Mouse (Mus musculus) forebrain, embryonic 10.5 days (tissue): ENCODE measurements around the gene Whrn. TPM values are rescaled to one million over a fixed set of nuclear protein-coding genes. Genes with fewer than 3 reads are reported as not detected.

ENCODE experiments used
- DNase-seq: peaks from one replicate; pipeline ENCODE4 v3.0.0-alpha.2; 2017; ENCODE audit warnings: low spot score; ENCODE audit errors: extremely low spot score
- H3K27ac ChIP-seq: fragments of 300-500 bp; sonication (generic); 2 replicates; pipeline ENCODE4 v1.5.1; 2016; ENCODE audit warnings: mild to moderate bottlenecking
- H3K27me3 ChIP-seq: fragments of 300-500 bp; sonication (generic); 2 replicates; pipeline ENCODE4 v1.6.1; 2016; ENCODE audit warnings: mild to moderate bottlenecking; ENCODE audit not compliant: poor library complexity, severe bottlenecking
- H3K36me3 ChIP-seq: fragments of 300-500 bp; sonication (generic); replicated peaks from 2 replicates; pipeline ENCODE4 v1.6.1; 2016; ENCODE audit warnings: mild to moderate bottlenecking, moderate library complexity
- H3K4me1 ChIP-seq: fragments of 300-500 bp; sonication (generic); 2 replicates; pipeline ENCODE4 v1.6.1; 2016
- H3K4me3 ChIP-seq: fragments of 300-500 bp; sonication (generic); 2 replicates; pipeline ENCODE4 v1.5.1; 2016; ENCODE audit warnings: mild to moderate bottlenecking, moderate library complexity
- H3K9me3 ChIP-seq: fragments of 300-500 bp; sonication (generic); 2 replicates; pipeline ENCODE4 v1.6.1; 2016; ENCODE audit warnings: mild to moderate bottlenecking, moderate library complexity
- WGBS: fragments of 180-500 bp; shearing (Covaris S2); methylation state at CpG from one replicate; pipeline ENCODE4 v1.1.7; 2016; 5-methylcytosine and 5-hydroxymethylcytosine counted together
- polyA plus RNA-seq: library from polyadenylated mRNA; unstranded; fragments of >200 nt; fragmentation: Nextera tagmentation; extraction: Ambion mirVana; gene quantifications from 2 replicates; pipeline ENCODE4 v1.2.1, GENCODE M21; 2016

Whrn gene
- polyA plus RNA-seq, 1 experiment from 2014 or later: 5.1 TPM

DNA sequence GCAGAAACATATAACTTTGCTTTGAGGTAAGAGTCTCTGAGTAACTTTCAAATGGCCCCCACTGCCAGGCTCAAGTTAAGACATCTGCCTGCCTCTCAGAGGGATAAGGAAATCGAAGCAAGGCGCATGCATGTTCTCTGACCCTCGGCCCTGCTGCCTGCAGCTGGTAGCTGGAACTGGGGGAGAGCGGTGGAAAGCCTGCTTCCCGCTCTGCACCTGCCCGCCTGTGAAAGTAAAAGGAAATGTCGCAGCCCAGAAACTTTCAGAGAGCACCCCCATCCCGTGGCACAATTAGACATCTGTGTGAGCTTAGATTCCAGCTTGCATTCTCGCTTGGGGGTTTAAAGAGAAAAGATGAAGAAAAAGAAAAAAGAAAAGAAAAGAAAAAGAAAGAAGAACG is 6.1 kb downstream of the Whrn start:
- WGBS: 56% methylated on average over 10 of the region's 10 CpGs
- Histone ChIP-seq H3K4me1 (peaks cover 69% of the 10 kb centered on the region), H3K36me3 (peaks cover 10% of the 10 kb centered on the region), H3K9me3 (no peaks in the 10 kb centered on the region), H3K27me3 (peaks cover 22% of the 10 kb centered on the region), H3K27ac (no peak overlapping the region), H3K4me3 (no peak overlapping the region)
- no peak for DNase-seq

DNA sequence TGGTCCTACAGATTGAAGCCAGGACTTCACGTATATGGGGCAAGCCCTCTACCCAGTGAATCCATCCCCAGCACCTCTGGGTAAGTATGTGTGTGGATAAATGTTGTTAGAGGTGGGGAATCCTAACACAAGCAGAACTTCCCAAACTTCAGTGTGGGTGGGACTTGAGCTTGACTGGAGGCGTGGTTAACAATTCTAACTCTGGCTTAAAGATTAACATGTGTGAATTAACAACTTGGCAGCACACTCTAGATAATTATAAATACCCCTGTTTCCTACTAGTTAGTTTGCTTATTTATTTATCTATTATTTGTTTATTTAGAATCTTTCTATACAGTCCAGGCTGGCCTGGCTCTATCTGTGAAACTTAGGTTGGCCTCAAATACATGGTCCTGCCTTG is 7.9 kb downstream of the Whrn start:
- 93% methylated on average over 2 of the region's 2 CpGs for WGBS
- no peak for DNase-seq
- H3K9me3 ChIP-seq: no peaks in the 10 kb centered on the region
- H3K27me3 ChIP-seq: 0 out of 2 replicates have a peak, but pooled peaks cover 6% of the 10 kb centered on the region
- H3K36me3 ChIP-seq: peaks cover 10% of the 10 kb centered on the region
- no peak overlapping the region for H3K27ac ChIP-seq
- peaks cover 65% of the 10 kb centered on the region for H3K4me1 ChIP-seq
- H3K4me3 ChIP-seq: no peak overlapping the region

DNA sequence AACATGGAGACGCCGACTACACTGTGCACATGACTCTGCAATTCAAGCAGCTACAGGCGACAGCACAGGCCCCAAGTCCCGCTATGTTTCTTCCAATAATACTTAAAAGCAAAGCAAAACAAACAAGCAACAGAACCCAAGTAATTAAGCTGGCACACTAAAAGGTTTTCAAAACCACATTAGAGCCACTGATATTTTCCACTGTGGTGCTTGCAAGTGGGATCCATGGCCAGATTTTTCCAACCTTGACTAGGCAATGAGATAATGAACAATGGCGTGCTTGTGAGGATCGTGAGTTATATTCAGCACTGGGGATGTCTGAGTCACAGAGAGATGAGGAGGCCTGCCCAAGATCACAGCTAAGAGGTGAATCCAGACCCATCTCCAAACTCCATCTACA is 8.5 kb downstream of the Whrn start:
- Histone ChIP-seq H3K27ac (no peak overlapping the region), H3K4me3 (no peak overlapping the region), H3K9me3 (no peaks in the 10 kb centered on the region), H3K36me3 (peaks cover 10% of the 10 kb centered on the region), H3K4me1 (peaks cover 58% of the 10 kb centered on the region), H3K27me3 (no peaks in the 10 kb centered on the region)
- 81% methylated on average over 6 of the region's 6 CpGs for WGBS
- no peak for DNase-seq

DNA sequence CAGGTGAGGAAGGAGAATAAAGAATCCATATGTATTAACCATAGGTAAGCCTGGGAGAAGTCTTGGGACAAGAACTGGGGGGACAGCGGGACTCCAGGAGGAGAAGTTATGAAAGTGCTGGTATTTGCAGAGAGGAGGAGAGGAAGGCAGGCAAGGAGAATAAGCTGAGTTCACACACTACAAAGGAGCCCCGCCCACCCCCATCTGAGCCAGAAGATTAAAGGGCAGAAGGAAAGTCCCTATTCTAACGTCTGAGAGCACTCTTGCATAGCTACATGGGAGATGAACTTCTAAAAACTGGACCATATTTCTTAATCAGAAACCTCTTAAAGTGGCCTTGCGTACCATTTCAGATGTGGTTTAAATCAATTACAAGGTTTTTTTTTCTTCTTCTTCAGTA is 9.3 kb downstream of the Whrn start:
- no peak for DNase-seq
- Histone ChIP-seq H3K27me3 (no peaks in the 10 kb centered on the region), H3K4me3 (no peak overlapping the region), H3K27ac (no peak overlapping the region), H3K9me3 (no peaks in the 10 kb centered on the region), H3K36me3 (peaks cover 10% of the 10 kb centered on the region), H3K4me1 (peaks cover 58% of the 10 kb centered on the region)
- WGBS: 40% methylated on average over 4 of the region's 4 CpGs

DNA sequence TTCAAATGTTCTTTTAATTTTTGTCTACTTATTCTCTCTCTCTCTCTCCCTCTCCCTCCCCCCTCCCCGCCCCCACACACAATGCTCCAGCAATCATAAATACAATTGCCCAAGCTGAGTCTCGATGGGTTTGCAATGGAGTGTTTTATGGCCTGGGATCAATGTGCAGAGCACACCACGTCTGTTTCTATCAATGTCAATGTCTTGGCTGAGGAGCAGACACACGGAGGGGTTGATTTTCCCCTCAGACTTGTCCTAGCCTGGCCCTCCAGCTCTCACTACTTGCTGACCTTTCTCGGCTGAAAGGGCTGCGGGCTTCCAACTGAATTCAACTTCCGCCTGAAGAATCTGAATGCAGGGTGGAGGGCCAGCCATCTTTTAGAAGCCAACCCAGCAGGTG is 12.1 kb downstream of the Whrn start:
- peaks cover 50% of the 10 kb centered on the region for H3K4me1 ChIP-seq

DNA sequence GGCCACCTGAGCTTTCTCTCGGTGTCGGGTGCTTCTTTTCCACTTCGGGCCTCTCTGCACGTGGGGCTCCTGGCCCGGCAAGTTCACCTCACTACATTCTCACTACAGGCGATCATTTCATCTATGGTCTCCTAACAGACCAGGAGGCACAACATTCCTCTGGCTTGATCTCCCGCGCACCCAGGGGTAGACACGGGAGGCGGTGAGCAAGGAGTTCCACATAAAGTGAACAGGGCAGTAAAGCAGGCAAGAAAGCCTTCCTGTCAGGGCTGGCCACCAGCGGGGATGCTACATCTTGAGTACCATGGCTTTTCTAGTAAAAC is 15.0 kb downstream of the Whrn start:
- peak overlapping the region; percentile 75 for H3K27ac ChIP-seq
- no peaks in the 10 kb centered on the region for H3K9me3 ChIP-seq
- DNase-seq: no peak
- H3K4me1 ChIP-seq: peaks cover 44% of the 10 kb centered on the region
- no peaks in the 10 kb centered on the region; the same call in 1 of the 2 replicates for H3K36me3 ChIP-seq
- no peak overlapping the region for H3K4me3 ChIP-seq
- WGBS: 56% methylated on average over 11 of the region's 11 CpGs
- no peaks in the 10 kb centered on the region for H3K27me3 ChIP-seq

More for the DNA sequence above, 12.1 kb downstream of the Whrn start:
- DNase-seq: no peak
- no peak overlapping the region for H3K4me3 ChIP-seq
- H3K36me3 ChIP-seq: peaks cover under 1% of the 10 kb centered on the region; the same call in 1 of the 2 replicates
- 61% methylated on average over 7 of the region's 7 CpGs for WGBS
- no peak overlapping the region for H3K27ac ChIP-seq
- H3K9me3 ChIP-seq: no peaks in the 10 kb centered on the region
- no peaks in the 10 kb centered on the region for H3K27me3 ChIP-seq

DNA sequence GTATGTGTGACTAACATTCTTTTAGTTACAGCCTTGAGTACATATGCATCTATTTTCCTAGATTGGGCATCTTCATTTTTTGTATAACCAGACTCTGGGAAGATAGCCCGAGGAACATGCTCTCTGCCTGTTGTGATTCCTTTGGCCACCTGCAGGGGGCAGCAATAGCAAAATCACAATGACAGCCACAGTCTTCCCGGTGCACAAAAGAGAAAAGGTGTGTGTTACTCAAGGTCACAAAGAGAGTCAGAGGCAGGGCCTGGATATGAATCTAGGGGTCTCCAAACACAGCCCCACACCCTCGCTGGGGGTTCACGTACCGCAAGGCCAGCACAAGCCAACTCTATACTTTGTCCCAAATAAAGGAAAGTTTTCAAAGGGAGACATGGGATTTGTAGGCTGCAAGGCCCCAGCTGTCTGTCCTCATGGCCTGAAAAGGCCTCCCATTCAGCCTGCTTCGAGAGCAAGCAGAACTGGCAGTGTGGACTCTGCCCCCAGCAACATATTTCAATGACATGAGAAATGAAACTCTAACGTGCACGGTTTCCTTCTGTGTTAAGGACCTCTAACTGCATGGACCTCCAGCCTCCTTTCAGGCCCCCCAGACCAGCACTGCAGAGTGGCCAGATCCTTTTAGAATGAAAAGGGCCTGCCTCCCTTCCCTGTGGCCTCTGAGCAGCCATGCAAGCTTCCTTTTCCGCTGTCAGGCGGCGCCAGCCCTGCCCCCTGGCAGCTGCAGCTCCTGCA is 15.5 kb downstream of the Whrn start:
- Histone ChIP-seq H3K36me3 (no peaks in the 10 kb centered on the region; the same call in 1 of the 2 replicates), H3K27ac (peak overlapping the region; percentile 75), H3K4me1 (peaks cover 48% of the 10 kb centered on the region), H3K9me3 (no peaks in the 10 kb centered on the region), H3K4me3 (no peak overlapping the region), H3K27me3 (no peaks in the 10 kb centered on the region)
- 38% methylated on average over 11 of the region's 11 CpGs for WGBS
- peak; percentile 63 for DNase-seq

DNA sequence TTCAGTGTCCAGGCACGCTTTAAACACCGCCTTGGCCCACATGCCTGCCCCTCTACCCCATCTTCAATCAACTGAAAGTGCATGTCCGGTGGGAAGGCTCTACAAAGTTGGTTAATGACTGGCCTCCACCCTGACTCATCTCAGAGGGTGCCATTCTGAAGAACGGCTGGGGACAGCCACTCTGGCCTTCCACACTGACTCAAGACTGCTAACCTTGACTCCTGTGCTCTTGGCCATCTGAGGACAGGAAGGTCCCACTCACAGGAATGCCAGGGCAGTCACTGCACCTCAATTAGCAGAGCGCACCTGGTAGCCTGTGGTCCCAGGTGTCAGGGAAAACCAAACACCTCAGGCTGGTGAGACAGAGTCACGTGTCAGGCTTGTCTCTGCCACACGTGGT is 17.8 kb downstream of the Whrn start:
- no peak overlapping the region for H3K27ac ChIP-seq
- peaks cover 53% of the 10 kb centered on the region for H3K4me1 ChIP-seq
- no peak for DNase-seq
- no peaks in the 10 kb centered on the region; the same call in 1 of the 2 replicates for H3K36me3 ChIP-seq
- H3K9me3 ChIP-seq: no peaks in the 10 kb centered on the region
- 85% methylated on average over 7 of the region's 7 CpGs for WGBS
- no peaks in the 10 kb centered on the region for H3K27me3 ChIP-seq
- H3K4me3 ChIP-seq: no peak overlapping the region

DNA sequence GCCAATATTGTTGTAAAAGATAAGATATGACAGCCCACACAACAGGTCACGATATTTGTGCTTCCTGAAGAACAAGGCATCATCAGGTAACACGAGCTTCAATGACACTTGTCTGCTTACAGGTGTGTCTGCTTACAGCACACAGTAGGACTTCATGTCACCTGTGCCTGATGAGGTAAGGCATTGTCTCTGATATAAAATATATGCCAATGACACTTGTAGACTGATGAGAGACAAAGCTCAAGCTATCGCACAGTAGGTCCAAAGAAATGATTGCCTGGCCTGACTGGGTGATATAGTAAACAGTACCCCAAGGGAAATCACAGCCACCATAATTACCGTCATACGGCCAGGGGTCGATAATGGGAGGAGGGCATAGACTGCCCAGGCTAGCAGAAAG is 18.9 kb downstream of the Whrn start:
- no peak overlapping the region for H3K4me3 ChIP-seq
- H3K4me1 ChIP-seq: peaks cover 52% of the 10 kb centered on the region
- no peaks in the 10 kb centered on the region for H3K27me3 ChIP-seq
- no peak overlapping the region for H3K27ac ChIP-seq
- no peak for DNase-seq
- WGBS: 93% methylated on average over 6 of the region's 6 CpGs
- H3K36me3 ChIP-seq: peaks cover 8% of the 10 kb centered on the region
- no peaks in the 10 kb centered on the region for H3K9me3 ChIP-seq

DNA sequence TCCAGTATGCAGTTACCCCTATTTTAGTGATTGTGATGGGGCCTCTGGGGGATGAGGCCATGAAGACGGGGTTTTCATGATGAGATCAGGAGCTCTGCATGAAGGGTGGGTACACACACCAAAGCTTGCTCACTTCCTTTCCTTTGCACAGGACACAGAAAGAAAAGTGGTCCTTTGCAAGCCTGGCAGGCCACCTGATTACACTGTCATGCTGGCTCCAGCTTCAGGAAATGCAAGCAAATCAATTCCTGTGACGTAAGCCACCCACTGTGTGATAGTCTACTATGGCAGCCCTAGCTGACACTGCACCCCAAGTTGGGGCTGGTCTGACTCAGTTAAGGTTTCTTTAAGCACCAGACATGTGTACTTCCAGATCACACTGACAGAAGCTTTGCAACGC is 20.6 kb downstream of the Whrn start:
- Histone ChIP-seq H3K36me3 (peaks cover 22% of the 10 kb centered on the region), H3K4me3 (no peak overlapping the region), H3K4me1 (peaks cover 38% of the 10 kb centered on the region), H3K27ac (no peak overlapping the region), H3K27me3 (no peaks in the 10 kb centered on the region), H3K9me3 (no peaks in the 10 kb centered on the region)
- 79% methylated on average over 3 of the region's 3 CpGs for WGBS
- no peak for DNase-seq

DNA sequence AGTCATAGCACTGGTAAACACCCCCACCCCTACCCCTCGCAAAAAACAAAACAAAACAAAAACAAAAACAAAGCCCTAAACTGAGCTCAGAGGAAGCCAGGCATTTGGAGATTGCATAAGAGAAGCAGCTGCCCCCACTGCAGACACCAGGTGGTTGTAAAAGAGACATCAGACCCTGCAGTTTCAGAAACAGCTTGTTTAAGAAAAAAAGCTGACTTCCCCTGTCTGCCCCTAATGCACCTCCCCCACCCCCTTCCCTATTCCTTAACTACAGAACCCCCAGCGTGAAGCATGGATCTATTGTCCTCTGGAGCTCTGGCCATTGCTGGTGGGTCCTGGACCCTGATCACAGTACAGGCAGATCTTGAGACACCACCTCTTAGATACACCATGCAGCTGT is 21.4 kb downstream of the Whrn start:
- 11% methylated on average over 2 of the region's 2 CpGs for WGBS
- H3K4me3 ChIP-seq: no peak overlapping the region
- H3K4me1 ChIP-seq: peaks cover 34% of the 10 kb centered on the region
- DNase-seq: no peak
- H3K9me3 ChIP-seq: no peaks in the 10 kb centered on the region
- H3K27ac ChIP-seq: 0 out of 2 replicates have a peak overlapping the region, but pooled peaks have one; percentile 37
- H3K36me3 ChIP-seq: peaks cover 29% of the 10 kb centered on the region
- no peaks in the 10 kb centered on the region for H3K27me3 ChIP-seq

DNA sequence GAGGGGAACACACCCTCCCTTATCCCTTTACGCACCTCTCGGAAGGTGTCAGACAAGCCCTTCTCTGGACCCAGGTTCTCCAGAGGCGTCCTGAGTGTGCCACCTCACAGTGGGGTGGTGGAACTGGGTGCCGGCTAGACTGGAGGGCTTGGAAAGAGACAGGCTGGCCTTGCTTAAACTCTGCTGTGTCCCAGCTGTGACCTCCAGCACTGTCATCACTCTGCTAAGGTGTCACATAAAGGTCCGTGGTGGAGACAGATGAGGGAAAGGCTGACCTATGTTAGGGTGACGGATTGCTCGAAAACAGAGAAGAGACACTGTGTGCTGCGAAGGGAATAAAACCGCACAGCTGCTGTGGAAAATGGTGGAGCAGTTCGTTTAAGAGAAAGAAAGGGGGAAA is 28.5 kb downstream of the Whrn start:
- peaks cover 37% of the 10 kb centered on the region for H3K36me3 ChIP-seq
- 80% methylated on average over 9 of the region's 10 CpGs for WGBS
- H3K27ac ChIP-seq: 0 out of 2 replicates have a peak overlapping the region, but pooled peaks have one; percentile 5
- no peaks in the 10 kb centered on the region for H3K9me3 ChIP-seq
- peaks cover 33% of the 10 kb centered on the region for H3K27me3 ChIP-seq
- no peak overlapping the region for H3K4me3 ChIP-seq
- DNase-seq: no peak
- peaks cover 15% of the 10 kb centered on the region for H3K4me1 ChIP-seq

DNA sequence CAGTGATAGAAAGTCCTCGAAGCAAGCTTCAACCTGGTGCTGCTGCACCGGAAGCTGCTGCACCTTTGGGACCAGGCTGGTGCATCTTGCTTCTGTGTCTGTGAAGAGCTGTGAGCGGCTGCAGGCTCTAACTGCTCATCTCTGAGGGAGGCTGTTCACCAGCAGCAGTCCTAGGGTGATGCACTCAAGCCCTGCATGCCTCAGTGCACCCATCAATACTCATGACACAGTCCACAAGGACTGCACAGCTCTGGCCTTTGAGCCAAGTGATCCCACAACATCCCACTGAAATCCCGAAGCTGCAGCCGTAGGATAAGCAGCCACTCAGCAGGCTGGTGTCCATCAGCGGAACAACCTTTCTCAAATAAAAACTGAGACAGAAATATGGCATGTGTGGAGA is 29.6 kb downstream of the Whrn start:
- WGBS: 77% methylated on average over 6 of the region's 6 CpGs
- Histone ChIP-seq H3K27me3 (peaks cover 45% of the 10 kb centered on the region), H3K9me3 (no peaks in the 10 kb centered on the region), H3K36me3 (peaks cover 27% of the 10 kb centered on the region), H3K4me1 (peaks cover 24% of the 10 kb centered on the region), H3K27ac (no peak overlapping the region), H3K4me3 (no peak overlapping the region)
- no peak for DNase-seq
